Mouse (Mus musculus) 416B (cell line): ENCODE measurements around the gene Sco1.

Source experiments
- DNase-seq: peaks from one replicate; pipeline ENCODE4 v3.0.0; 2011; ENCODE audit warnings: low read depth

Gene Sco1

DNA sequence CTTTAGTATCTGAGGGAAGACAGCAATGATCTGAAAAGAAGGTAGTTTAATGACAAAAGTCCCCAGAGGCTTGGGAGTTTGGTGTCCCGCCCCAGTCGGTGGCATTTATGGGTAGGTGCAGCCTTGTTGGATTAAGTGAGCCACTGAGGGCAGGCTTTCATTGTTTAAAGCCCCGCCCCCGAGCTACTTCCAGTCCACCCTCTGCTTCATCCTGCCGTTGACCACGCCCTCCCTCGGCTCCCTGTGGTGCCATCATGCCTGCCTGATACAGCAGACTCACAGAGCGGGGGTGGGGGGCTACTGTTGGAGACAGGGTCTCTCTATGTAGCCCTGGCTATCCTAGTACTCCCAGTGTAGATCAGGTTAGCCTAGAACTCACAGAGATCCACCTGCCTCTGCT lies 9.5 kb upstream of the Sco1 start:
- DNase-seq: no peak

DNA sequence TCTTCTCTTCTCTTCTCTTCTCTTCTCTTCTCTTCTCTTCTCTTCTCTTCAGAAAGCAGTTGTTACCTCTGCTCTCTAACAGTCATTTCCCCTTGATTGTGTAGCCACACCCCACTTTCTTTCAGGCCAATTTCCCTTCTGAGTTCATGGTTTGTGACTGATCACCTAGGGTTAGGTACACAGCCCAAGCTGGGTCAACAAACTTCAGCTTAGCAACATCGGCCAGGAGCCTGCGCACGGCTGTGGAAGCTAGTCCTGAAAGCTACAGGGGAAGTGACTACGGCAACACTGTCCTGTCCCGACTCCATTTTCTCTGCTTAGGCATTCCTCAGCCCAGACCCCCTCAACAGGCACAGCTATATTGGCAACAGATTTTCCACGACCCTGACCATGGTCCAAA lies 7.5 kb upstream of the Sco1 start:
- DNase-seq: no peak

DNA sequence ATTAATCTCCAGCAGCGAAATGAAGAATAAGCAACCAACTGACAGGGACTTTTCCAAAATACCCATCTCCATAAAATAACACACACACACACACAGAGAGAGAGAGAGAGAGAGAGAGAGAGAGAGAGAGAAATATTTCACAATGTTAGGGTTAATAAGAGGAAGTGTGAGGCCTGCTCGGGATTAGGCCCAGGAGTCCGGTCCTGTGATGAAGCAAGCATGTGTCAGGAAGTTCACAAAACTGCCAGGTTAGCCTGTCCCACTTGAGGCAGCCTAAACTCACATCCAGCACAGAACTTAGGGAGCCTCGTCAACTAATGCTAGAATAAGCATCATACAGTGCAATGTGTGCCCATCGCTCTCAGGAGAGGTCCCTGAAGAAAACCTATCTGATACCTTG lies 5.3 kb upstream of the Sco1 start:
- DNase-seq: peak; percentile 82

DNA sequence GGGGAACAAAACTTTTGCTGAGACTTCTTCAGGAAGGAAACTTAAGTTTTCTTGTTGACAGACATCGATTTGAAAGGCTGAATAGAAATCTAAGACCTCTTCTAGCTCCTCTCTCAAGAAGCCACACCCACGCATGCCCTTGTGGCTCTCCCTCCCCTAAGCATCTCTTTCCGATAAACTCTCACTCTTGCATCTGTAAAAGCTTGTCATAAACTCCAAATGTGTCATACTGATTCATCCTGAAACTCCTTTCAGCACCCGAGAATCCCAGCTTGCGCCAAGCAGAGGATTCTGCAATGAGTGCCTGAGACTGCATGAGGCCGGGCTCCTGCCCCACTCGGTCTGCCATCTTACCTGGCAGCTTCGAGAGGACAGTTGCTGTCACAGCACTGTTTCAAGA lies 4.0 kb upstream of the Sco1 start:
- no peak for DNase-seq

DNA sequence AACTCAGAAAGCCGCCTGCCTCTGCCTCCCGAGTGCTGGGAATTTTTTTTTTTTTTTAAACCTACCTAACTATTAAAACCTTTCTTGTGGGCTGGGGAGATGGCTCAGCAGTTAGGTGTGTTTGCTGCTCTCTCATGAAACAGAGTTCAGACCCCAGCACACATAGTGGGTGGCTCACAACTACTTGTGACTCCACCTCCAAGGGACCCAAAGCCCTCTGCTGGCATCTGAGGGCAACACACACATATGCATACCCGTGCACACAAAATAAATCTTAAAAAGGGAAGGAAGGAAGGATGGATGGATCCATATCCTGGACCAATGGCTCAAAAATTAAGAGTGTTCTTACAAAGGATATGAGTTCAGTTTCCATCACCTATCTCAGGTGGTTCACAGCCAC lies 3.2 kb upstream of the Sco1 start:
- DNase-seq: peak; percentile 18

DNA sequence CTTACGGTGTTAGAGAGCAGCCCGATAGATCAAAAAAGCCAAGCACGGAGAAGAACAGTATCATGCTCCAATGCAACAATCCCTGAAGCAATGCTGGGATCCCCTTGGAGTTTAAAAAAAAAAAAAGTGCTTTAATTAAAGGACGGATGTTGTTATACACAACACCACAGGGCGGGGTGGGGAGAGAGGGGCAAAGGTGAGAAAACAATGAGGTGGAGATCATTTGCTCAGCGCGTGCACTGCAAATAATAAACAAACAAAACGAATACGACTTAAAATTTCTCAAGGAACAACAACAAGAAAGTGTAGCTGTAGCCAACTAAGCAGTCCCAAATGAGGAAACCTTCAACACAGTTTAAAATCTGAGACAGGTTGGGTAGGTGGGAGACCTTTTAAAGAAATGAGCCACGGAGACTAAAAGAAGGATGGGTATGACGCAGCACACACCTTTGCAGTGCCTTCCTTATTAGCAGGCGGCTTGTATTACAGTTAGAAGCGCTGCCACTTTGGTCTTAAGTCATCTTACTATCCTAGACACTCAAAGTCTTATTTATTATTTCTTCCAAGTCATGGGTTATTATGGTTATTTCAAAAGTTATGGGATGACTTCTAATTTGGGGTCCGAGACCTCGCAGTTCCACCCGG lies 672 bp upstream of the Sco1 start:
- peak; percentile 8 for DNase-seq

DNA sequence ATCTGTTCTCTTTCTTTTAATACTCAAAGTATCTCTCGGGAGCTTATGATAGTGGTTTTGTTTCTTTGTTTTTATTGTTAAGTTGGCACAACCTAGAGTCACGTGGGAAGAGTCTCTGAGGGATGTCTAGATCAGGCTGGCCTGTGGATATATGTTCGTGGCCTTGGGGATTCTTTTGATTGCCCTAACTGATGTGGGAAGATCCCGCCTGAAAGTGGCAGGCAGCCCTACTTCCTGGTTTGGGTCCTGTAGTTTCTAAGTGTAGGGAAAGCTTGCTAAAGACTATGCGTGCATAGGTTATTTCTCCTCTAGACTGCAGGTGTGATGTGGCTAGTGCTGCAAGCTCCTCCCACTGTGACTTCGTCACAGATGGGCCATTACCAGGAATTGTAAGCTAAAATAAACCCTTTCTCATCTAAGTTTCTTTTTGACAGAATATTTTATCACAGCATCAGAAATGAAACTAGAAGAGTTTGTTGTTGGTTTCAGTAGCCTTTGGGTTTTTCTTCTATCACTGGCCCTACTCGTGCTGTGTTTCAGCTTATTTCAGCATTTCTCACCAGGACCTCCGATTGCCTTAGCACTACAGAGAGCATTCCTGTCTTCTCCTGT lies 2.4 kb downstream of the Sco1 start:
- DNase-seq: no peak

DNA sequence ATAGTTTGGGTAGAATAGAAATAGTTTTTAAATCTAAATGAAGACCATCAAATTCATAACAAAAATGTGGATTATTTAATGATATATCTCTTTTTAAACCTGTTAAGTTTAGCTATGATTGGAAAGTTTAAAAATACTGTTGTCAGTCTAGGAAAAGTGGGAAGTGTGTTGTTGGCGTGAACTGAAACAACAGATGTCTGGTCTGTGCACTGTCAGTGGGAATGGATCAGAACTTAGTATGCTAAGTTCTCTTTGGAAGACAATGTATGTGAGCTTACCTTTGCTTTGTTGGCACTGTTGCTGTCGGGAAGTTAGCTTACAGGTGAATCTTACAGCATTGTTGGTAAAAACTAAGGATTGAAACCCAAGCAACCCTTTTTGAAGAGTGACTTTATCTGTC lies 8.8 kb downstream of the Sco1 start:
- DNase-seq: no peak

DNA sequence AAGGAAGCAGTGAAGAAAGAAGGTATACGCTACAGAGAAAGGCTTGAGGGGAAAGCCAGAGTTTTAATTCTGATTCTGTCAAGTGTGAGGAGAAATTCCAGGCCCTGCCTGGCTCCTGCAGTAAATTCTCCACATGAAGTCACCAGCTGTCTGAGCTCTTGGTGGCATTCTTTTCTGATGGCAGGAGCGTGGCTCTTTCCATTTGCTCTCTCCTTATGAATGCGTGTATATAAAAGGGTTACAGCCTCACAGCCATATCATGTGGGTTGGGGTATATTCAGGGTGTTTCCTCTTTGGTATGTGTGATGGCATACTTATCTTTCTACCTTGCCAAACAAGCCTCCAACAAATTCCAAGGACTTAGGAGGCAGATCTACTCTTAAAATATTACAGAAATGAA lies 10.3 kb downstream of the Sco1 start:
- DNase-seq: no peak

DNA sequence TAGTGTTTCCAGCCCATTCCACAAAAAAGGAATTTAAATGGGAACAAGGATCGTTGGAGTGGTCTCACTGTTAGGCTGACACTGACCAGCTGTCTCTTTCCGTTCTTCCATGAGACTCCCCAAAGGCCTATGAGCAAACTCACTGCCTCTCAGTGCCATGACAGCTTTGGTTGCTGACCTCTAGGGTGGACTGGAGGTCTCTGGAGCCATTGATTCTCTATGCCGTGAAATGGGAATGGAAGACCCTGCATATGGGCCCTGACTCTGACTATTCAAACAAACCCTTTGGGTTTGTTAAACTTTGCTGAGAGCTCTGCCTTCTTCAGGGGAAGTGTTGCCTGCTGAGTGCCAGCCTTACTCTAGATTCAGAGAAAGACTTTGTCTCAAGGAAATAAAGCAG lies 15.3 kb downstream of the Sco1 start:
- no peak for DNase-seq

DNA sequence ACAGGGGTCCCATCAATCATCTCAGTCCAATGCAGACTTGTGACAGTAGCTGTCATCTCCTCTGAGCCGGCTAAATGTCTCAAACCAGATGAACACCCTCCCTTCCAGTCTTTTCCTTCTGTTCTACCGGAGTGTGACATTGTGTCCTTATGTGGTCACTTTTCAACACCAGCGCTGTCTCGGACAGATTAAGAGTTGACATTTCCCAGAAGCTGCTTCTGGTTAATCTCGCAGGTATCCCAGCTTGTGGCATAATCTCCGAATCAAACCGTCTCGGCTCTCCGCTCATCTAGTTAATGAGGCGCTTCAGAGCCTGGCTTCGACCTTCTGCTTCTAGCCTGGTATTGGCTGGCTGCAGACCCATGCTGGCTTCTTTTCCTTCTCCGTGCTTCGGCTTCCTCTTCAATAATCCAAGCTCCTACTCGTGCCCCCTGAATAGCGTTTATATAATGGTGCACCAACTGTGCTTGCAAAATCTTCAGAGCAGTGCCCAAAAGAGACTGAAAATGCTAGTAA lies 20.2 kb downstream of the Sco1 start:
- DNase-seq: no peak

DNA sequence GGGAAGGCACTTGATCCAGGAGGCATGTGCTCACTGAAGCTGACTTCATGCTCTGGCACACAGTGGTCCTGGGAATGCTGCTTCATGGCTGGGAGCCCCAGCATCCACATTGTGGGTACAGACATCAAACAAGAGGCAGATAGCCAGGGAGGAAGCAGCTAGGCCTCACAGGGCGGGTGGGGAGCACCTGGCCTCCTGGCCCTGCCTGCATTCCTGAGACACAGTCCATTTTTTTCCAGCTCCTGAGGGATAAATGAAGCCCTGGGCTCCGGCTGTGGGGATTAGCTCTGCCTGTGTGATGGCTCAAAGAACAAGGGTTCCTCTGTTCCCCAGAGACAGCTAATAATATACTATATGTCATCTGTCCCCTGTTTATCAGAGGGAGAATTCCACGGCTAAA lies 22.6 kb downstream of the Sco1 start:
- DNase-seq: no peak

DNA sequence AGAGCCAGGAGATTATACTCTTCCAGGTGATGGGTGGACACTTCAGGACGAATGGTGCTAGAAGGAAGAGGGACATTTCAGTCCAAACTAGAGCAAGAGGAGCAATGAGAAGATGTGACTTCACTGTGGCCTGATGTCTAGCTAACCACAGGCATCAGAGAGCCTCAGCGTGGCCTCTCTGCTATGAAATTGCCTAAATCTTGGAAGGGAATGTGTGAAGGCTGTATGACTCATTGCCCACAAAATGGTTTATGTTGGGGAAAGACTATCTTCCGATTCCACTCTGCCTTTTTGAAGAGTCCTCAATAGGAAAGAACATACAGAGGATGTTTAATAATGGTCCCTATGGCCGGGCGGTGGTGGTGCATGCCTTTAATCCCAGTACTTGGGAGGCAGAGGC lies 24.3 kb downstream of the Sco1 start:
- peak; percentile 82 for DNase-seq

DNA sequence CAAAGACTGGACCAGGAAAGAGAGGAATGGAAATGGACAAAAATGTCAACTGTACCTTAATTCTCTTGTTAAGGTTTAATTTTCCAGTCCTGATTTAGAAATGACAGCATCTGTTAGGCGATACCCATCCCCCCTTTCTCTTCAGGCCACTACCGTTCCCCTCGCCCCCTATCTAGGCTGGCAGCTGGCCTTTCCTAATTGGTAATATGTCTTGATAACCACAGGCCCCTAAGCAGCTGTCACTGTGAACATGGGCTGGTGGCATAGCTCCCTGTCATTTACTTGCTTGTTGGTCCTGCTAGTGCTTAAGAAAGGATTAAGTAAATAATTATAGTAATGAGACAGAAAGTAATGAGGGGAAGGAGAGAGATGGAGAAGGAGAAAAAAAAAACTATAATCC lies 25.0 kb downstream of the Sco1 start:
- DNase-seq: no peak

DNA sequence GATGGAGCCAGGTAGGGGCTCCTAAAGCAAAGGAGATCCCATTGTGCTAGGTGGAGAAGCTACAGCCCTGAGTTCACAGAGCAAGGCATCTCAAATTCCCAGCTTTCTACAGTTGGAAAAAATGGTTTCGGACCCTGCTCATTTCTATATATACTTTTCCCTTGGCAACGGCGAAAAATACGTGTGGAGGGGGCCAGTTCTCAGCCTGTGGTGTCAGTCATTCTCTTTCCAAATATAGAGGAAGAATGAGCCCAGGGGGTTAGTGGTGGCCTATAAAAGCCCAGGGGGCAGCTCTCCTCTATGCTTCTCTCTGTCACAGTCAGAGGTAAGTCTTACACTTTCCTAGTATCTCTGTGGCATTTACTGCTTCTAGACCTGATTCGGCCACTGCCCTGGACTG lies 25.5 kb downstream of the Sco1 start, which contains the start of gene Myh3:
Myh3 (plus strand) TSS at position 301 of the 400 bp plus-strand sequence.
- no peak for DNase-seq

DNA sequence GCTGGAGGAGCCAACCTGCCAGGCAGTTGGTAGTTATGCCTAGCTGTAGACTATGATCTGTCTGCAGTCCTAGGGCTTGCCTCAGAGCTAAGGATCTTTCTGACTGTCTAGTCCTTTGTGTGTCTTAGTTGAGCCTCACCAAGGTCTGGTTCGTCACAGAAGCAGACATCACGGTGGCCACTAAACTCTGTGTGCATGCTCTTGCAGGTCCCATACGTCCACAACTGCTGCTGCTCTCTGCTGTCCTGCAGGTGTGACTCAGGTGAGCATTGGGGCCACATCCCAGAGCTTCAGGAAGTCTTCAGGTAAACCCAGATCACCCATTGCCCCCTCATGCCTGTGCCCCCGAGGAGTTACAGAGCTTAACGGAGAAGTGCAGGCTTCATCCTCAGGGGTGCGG lies 26.4 kb downstream of the Sco1 start:
- no peak for DNase-seq

DNA sequence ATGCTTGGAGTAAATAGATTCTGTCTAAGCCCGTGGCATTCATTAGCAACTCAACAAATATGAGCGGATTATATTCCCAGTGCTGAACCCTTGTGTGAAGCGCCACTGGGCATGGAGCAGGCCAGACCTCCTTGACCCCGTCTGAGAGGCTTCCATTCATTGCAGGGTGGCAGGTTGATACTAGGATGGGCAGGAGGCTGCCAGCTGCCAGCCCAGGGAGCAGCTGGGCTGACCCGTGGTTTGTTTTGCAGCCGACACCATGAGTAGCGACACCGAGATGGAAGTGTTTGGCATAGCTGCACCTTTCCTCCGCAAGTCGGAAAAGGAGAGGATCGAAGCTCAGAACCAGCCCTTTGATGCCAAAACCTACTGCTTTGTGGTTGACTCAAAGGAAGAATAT lies 27.3 kb downstream of the Sco1 start:
- DNase-seq: no peak

DNA sequence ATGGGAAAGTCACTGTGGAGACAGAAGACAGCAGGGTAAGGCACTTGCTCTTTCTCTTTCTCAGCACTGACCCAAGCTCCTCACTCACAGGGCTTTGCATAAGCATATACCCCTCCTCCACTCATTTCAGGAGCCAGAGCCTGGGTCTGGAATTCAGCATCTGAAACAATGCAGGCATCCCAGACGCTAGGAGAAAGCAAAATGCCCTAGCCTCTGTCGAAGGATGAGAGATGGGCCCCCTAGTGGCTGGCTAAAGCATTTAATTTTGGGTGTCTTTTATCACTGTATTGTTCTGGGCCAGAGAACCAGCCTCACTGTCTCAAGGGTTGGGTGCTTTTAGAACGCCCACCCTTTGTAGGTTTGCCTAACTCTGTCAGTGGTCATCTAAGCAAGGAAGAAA lies 27.7 kb downstream of the Sco1 start:
- DNase-seq: peak; percentile 60

DNA sequence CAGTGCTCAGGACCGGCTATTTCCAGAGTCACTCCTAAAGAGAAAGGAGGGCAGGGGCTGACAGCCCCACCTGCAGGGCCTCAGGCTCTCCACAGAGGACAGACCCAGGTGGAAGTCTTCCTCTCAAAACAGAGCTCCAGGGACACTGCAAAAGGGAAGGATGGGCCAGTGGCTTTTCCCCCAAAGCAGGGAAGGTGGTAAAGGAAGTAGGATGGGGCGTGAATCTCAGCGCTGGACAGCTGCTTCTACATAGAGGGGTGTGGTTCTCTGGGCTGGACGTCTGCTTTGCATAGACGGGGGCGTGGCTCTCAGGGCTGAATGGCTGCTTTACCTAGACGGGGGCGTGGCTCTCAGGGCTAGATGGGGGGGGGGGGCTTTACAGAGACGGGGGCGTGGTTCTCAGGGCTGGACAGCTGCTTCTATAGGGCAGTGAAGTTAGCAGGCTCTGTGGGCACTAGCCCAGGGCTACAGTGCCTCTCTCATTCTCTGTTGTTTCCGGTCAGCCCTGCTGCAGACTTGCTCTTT lies 28.7 kb downstream of the Sco1 start:
- DNase-seq: peak; percentile 85

DNA sequence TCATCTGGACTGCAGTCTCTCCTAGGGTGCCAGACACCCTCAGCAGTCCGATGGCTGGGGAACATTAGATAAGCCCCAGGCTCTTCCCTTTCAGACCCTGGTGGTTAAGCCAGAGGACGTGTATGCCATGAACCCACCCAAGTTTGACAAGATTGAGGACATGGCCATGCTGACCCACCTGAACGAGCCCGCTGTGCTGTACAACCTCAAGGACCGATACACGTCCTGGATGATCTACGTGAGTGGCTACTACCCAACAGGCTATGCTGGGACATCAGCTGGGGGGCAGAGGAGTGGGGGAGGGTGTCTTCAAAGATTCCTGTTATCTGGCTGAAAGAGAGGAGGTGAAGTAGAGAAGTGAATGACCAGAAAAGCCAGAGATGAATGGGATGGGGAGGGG lies 29.7 kb downstream of the Sco1 start:
- DNase-seq: no peak

DNA sequence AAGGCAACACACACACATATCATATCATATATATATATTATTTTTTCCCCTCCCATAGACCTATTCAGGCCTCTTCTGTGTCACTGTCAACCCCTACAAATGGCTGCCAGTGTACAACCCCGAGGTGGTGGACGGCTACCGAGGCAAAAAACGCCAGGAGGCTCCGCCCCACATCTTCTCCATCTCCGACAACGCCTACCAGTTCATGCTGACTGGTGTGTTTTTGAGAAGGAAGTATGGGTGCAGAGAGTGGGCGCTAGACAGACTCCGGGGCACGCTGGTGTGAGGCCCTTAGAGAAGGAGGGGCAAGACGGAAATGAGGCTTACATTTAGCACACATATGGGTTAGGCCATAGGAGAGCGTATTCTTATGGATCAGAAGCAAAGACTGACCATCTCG lies 30.3 kb downstream of the Sco1 start:
- no peak for DNase-seq

DNA sequence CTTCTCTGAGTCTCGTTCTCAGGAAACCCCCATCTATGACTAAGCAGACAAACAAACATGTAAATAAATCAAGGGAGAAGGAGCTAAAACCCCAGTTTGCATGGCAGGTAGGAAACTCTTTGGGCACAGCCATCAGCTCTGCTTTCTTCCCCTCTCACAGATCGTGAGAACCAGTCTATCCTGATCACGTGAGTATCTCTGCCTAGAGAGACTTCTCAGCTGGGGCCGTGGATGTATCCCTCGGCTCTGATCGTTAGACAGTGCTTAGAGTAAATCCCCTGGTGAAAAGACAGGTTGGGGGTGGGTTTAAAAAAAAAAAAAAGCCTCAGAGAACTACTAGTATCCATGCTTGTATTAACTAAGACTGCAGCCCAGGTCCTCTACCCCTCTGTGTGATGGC lies 30.8 kb downstream of the Sco1 start:
- DNase-seq: no peak

DNA sequence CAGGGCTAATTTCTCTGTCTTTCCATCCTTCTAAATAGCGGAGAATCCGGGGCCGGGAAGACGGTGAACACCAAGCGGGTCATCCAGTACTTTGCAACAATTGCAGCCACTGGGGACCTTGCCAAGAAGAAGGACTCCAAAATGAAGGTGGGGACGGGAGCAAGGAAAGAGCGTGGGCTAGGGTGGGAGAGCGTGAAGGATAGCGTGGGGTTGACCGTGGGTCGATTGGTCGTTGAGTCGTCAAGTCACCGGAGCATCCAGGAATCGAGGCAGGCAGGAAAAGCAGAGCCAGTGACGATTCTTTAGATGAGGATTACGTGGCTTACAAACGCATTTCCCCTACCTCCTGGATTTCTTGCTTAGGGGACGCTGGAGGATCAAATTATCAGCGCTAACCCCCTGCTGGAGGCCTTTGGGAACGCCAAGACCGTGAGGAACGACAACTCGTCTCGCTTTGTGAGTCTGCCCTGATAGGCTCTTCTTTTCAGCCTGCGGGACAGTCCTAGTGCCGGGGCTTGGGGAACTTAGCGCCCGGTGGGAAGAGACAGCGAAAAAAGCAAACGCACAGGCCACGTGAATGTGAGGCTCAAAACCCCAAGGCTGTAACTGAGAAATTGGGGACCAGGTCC lies 31.4 kb downstream of the Sco1 start:
- DNase-seq: no peak
